ENCODE assay signal across 14 mouse cellular contexts in the genomic region with DNA sequence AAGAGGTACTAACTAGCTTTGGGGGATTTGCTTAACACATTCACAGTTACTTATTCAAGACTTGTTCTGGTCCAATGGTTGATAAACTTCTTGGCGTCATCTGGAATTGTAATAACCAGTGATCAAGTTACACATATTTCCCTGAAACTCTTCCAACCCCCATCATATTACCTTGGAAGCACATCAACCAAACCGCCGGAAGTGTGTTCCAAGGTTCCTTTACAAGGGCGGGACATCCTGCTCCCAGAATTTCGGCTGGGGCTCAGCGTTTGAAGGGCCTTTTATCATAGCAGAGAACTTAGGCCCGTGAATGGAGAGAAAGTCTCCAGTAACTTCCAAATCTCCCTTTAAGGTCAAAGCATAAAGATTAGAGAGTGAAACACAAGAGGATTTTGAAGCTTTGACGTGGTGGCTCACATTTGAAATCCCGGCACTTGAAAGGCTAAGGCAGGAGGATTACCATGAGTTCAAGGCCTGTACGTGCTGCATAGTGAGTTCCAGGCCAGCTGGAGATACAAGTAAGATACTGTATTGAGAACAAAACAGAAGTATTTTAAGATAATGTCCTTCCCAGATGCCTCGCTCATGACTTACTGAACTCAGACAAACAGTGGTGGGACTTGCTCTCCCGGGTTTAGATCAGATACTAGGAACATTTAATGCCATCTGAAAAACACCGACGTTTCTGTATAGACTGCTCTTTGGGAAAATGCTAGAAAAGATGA.
DNase-seq lines count a peak whose midpoint lies in the region; ATAC-seq and TF ChIP-seq lines count a peak whose summit lies in the region.
"Had no signal": no experiment of that assay in that cellular context is flagged by ENCODE, and none has a peak within 500 bp of the region (broad histone marks: within the 10 kb centered on the region; RNA-seq: fewer than 3 reads in every experiment).

No protein-coding gene starts in this region.

- peaks cover 7% of the 10 kb centered on the region for H3K4me1 ChIP-seq in heart, adult 2 months (ENCODE audit: control insufficient read depth, insufficient read depth, low read length)
- H3K4me1 ChIP-seq in limb, embryonic 13.5 days: peaks cover 46% of the 10 kb centered on the region
- no peaks in the 10 kb centered on the region; the same call in 1 of the 2 replicates for H3K4me1 ChIP-seq in forebrain, embryonic 11.5 days (replicated peaks; ENCODE audit: control insufficient read depth, insufficient read depth, low read length)

- no peaks in the 10 kb centered on the region for H3K79me2 ChIP-seq in heart, adult 2 months (replicated peaks; ENCODE audit: control insufficient read depth, insufficient read depth, low read length)

- H3K9me3 ChIP-seq in limb, embryonic 13.5 days: no peaks in the 10 kb centered on the region
- no peaks in the 10 kb centered on the region for H3K9me3 ChIP-seq in forebrain, embryonic 11.5 days (ENCODE audit: control insufficient read depth, low read length)

- H3K27ac ChIP-seq in heart, adult 2 months: peak overlapping the region; percentile 69
- peak overlapping the region; percentile 48; the same call in 1 of the 2 replicates for H3K27ac ChIP-seq in limb, embryonic 13.5 days
- H3K27ac ChIP-seq in forebrain, embryonic 11.5 days (ENCODE audit: low read depth, low read length): no peak overlapping the region

- TF ChIP-seq EP300 in heart, adult 2 months (IDR thresholded peaks at IDR 0.05; ENCODE audit: insufficient read depth, low read depth, low read length): no peak

- H3K4me3 ChIP-seq in heart, adult 2 months: no peak overlapping the region
- H3K4me3 ChIP-seq in limb, embryonic 13.5 days: no peak overlapping the region
- H3K4me3 ChIP-seq in forebrain, embryonic 11.5 days (ENCODE audit: low read depth, low read length): no peak overlapping the region

- H3K4me2 ChIP-seq in limb, embryonic 13.5 days (replicated peaks): no peak overlapping the region
- no peak overlapping the region for H3K4me2 ChIP-seq in forebrain, embryonic 11.5 days (ENCODE audit: low read depth, low read length, severe bottlenecking)
- H3K4me2 ChIP-seq: midbrain, embryonic 11.5 days had no signal

- WGBS in heart, adult 2 months: 36% methylated on average over 14 of the region's 14 CpGs
- WGBS in limb, embryonic 13.5 days: 64% methylated on average over 14 of the region's 14 CpGs
- whole genome bisulfite sequencing in forebrain, embryonic 11.5 days: 79% methylated on average over 14 of the region's 14 CpGs

- intact Hi-C loops in heart, adult 2 months (cut with DNase I): loop anchor here (5.0 to 10.0 kb wide), 2 partner anchors 134 to 312 kb away; a partner anchor contains a TSS

- DNase-seq in heart, adult 2 months: peak; percentile 37 to 43
- no peak for DNase-seq in heart, postnatal 4 days
- DNase-seq in R1 (ENCODE audit: low read depth, low spot score): peak; percentile 4
- peak; percentile 34 for DNase-seq in forelimb bud, embryonic 11.5 days (ENCODE audit: low read depth, low spot score)
- no peak for DNase-seq in embryo, embryonic 10 days (ENCODE audit: low spot score)
- DNase-seq in right cerebral cortex, postnatal 10 days (ENCODE audit: low spot score in 2 of 2): no peak
- DNase-seq in forebrain, embryonic 11.5 days (ENCODE audit: low spot score): no peak
- DNase-seq: kidney, postnatal 36 days; layer of hippocampus, postnatal 36 days; lung, adult 2 months; right cerebral cortex, postnatal 14 days; thymus, postnatal 14 days had no signal

- peak overlapping the region; percentile 38; the same call in 1 of the 2 replicates for H3K9ac ChIP-seq in heart, adult 2 months (ENCODE audit: low read depth, low read length)
- no peak overlapping the region for H3K9ac ChIP-seq in limb, embryonic 13.5 days
- H3K9ac ChIP-seq in forebrain, embryonic 11.5 days (ENCODE audit: low read length): no peak overlapping the region

- peaks cover 15% of the 10 kb centered on the region for H3K36me3 ChIP-seq in heart, adult 2 months (ENCODE audit: control insufficient read depth, insufficient read depth, low read length)
- H3K36me3 ChIP-seq in limb, embryonic 13.5 days: no peaks in the 10 kb centered on the region
- H3K36me3 ChIP-seq in forebrain, embryonic 11.5 days (ENCODE audit: control insufficient read depth, insufficient read depth, low read length): no peaks in the 10 kb centered on the region

- TF ChIP-seq POLR2A in heart, adult 2 months (IDR thresholded peaks at IDR 0.05; ENCODE audit: insufficient read depth, low read depth, low read length): no peak

- no peaks in the 10 kb centered on the region for H3K27me3 ChIP-seq in heart, adult 2 months (ENCODE audit: control insufficient read depth, insufficient read depth, low read length)
- H3K27me3 ChIP-seq in limb, embryonic 13.5 days: no peaks in the 10 kb centered on the region
- H3K27me3 ChIP-seq in forebrain, embryonic 11.5 days (ENCODE audit: control insufficient read depth, insufficient read depth, low read length): no peaks in the 10 kb centered on the region

- TF ChIP-seq CTCF in heart, adult 2 months (IDR thresholded peaks at IDR 0.05): no peak

- no peak for ATAC-seq in limb, embryonic 13.5 days (ENCODE audit: low FRiP score, low read depth)
- no peak for ATAC-seq in forebrain, embryonic 11.5 days (replicated peaks; ENCODE audit: low FRiP score)

Comparison
In these comparisons a context has a peak if more than half of its experiments do, and no peak if none do; other contexts are left out.
1. DNase-seq: peak in heart, adult 2 months (2 of 2), R1 (single experiment) and forelimb bud, embryonic 11.5 days (single experiment); none in heart, postnatal 4 days (single experiment), embryo, embryonic 10 days (single experiment), right cerebral cortex, postnatal 10 days (0 of 2) and forebrain, embryonic 11.5 days (single experiment).